Mouse (Mus musculus): ENCODE measurements around the gene Fam170b. TPM values are rescaled to one million over a fixed set of nuclear protein-coding genes. Genes with fewer than 3 reads are reported as not detected.

Gene Fam170b
- total RNA-seq (2021), result not detected

GRCm38 (mm10) chr14:32833847-32834246, at the start of gene Fam170b:
Gene Fam170b, plus strand, starts transcription at chr14:32833962.
- intact Hi-C loops (cut with DNase I), result no loop called here
- DNase-seq, result no peak

GRCm38 (mm10) chr14:32784130-32784747, 49.5 kb upstream of the Fam170b start:
- DNase-seq, result peak; percentile 17 to 25
- intact Hi-C loops (cut with DNase I), result no loop called here

GRCm38 (mm10) chr14:32784748-32785134, 49.0 kb upstream of the Fam170b start:
- intact Hi-C loops (cut with DNase I), result no loop called here
- DNase-seq, result no peak

GRCm38 (mm10) chr14:32785556-32786130, 48.1 kb upstream of the Fam170b start, which contains the start of gene Tmem273:
Gene Tmem273, plus strand, starts transcription at chr14:32785963.
- intact Hi-C loops (cut with DNase I), result no loop called here
- no peak for DNase-seq

GRCm38 (mm10) chr14:32787691-32788090, 46.1 kb upstream of the Fam170b start:
- intact Hi-C loops (cut with DNase I), result no loop called here
- DNase-seq, result no peak

- DNase-seq, result no peak
- intact Hi-C loops (cut with DNase I), result no loop called here
Observed at GRCm38 (mm10) chr14:32796375-32796774, 37.4 kb upstream of the Fam170b start.

- DNase-seq, result no peak
- intact Hi-C loops (cut with DNase I), result no loop called here
Observed at GRCm38 (mm10) chr14:32797803-32798202, 36.0 kb upstream of the Fam170b start.

- DNase-seq, result no peak
- intact Hi-C loops (cut with DNase I), result no loop called here
Observed at GRCm38 (mm10) chr14:32798355-32798754, 35.4 kb upstream of the Fam170b start.

GRCm38 (mm10) chr14:32800048-32800447, 33.7 kb upstream of the Fam170b start:
- DNase-seq, result no peak
- intact Hi-C loops (cut with DNase I), result loop anchor here (10.0 kb wide), 1 partner anchor 175 kb away; no protein-coding TSS in a partner anchor

GRCm38 (mm10) chr14:32801016-32801661, 32.6 kb upstream of the Fam170b start:
- intact Hi-C loops (cut with DNase I), result loop anchor here (10.0 kb wide), 1 partner anchor 176 kb away; no protein-coding TSS in a partner anchor
- peak; percentile 55 to 68 for DNase-seq

- intact Hi-C loops (cut with DNase I), result loop anchor here (10.0 kb wide), 1 partner anchor 177 kb away; no protein-coding TSS in a partner anchor
- no peak for DNase-seq
Observed at GRCm38 (mm10) chr14:32801662-32802024, 32.1 kb upstream of the Fam170b start.

GRCm38 (mm10) chr14:32810111-32810510, 23.7 kb upstream of the Fam170b start:
- DNase-seq, result no peak

GRCm38 (mm10) chr14:32812429-32812828, 21.3 kb upstream of the Fam170b start:
- intact Hi-C loops (cut with DNase I), result no loop called here
- no peak for DNase-seq

More at GRCm38 (mm10) chr14:32810111-32810510, 23.7 kb upstream of the Fam170b start:
- intact Hi-C loops (cut with DNase I), result no loop called here

- intact Hi-C loops (cut with DNase I), result loop anchor here (5.0 kb wide), 1 partner anchor 147 kb away; no protein-coding TSS in a partner anchor
- no peak for DNase-seq
Observed at GRCm38 (mm10) chr14:32814961-32815360, 18.8 kb upstream of the Fam170b start.

- intact Hi-C loops (cut with DNase I), result loop anchor here (5.0 kb wide), 1 partner anchor 146 kb away; no protein-coding TSS in a partner anchor
- no peak for DNase-seq
Observed at GRCm38 (mm10) chr14:32816533-32816932, 17.2 kb upstream of the Fam170b start.

GRCm38 (mm10) chr14:32817258-32817657, 16.5 kb upstream of the Fam170b start:
- intact Hi-C loops (cut with DNase I), result loop anchor here (5.0 kb wide), 1 partner anchor 145 kb away; no protein-coding TSS in a partner anchor
- DNase-seq, result peak; percentile 62 to 78

- DNase-seq, result no peak
- intact Hi-C loops (cut with DNase I), result loop anchor here (5.0 kb wide), 1 partner anchor 143 kb away; no protein-coding TSS in a partner anchor
Observed at GRCm38 (mm10) chr14:32819297-32819696, 14.5 kb upstream of the Fam170b start.

- intact Hi-C loops (cut with DNase I), result no loop called here
- DNase-seq, result no peak
Observed at GRCm38 (mm10) chr14:32822812-32823211, 10.9 kb upstream of the Fam170b start.

GRCm38 (mm10) chr14:32823861-32824260, 9.9 kb upstream of the Fam170b start:
- no peak for DNase-seq
- intact Hi-C loops (cut with DNase I), result no loop called here

- intact Hi-C loops (cut with DNase I), result no loop called here
Observed at GRCm38 (mm10) chr14:32824267-32825150, 9.3 kb upstream of the Fam170b start.

More at GRCm38 (mm10) chr14:32824267-32825150, 9.3 kb upstream of the Fam170b start:
- DNase-seq, result no peak

Measured in heart, postnatal 10 days (tissue).